Mouse (Mus musculus) neural tube, embryonic 11.5 days (tissue): ENCODE measurements around the gene Gm21976. TPM values are rescaled to one million over a fixed set of nuclear protein-coding genes. Genes with fewer than 3 reads are reported as not detected.

ENCODE experiments used
- ATAC-seq: fragments of 200-750 bp; cut with Nextera tagmentation; 2 replicates; pipeline ENCODE4 v1.8.0; 2017; ENCODE audit warnings: moderate number of reproducible peaks, mild to moderate bottlenecking, moderate TSS enrichment, moderate library complexity; ENCODE audit not compliant: insufficient read depth, low FRiP score, low TSS enrichment
- DNase-seq: peaks from one replicate; pipeline ENCODE4 v3.0.0-alpha.2; 2015; ENCODE audit warnings: low spot score
- H3K27ac ChIP-seq: fragments of 300-500 bp; sonication (generic); 2 replicates; pipeline ENCODE4 v1.5.1; 2014; ENCODE audit warnings: low read depth, mild to moderate bottlenecking, low read length
- H3K27me3 ChIP-seq: fragments of 300-500 bp; sonication (generic); 2 replicates; pipeline ENCODE4 v1.6.1; 2014; ENCODE audit warnings: mild to moderate bottlenecking, low read length, mixed read lengths; ENCODE audit not compliant: control insufficient read depth, insufficient read depth
- H3K36me3 ChIP-seq: fragments of 300-500 bp; sonication (generic); 2 replicates; pipeline ENCODE4 v1.6.1; 2014; ENCODE audit warnings: mild to moderate bottlenecking, low read length, moderate library complexity, mixed read lengths; ENCODE audit not compliant: control insufficient read depth, insufficient read depth
- H3K4me1 ChIP-seq: fragments of 300-500 bp; sonication (generic); 2 replicates; pipeline ENCODE4 v1.6.1; 2014; ENCODE audit warnings: low read length, mixed read lengths; ENCODE audit not compliant: control insufficient read depth, insufficient read depth
- H3K4me2 ChIP-seq: fragments of 300-500 bp; sonication (generic); 2 replicates; pipeline ENCODE4 v1.6.1; 2014; ENCODE audit warnings: low read depth, mild to moderate bottlenecking, moderate library complexity
- H3K4me3 ChIP-seq: fragments of 300-500 bp; sonication (generic); 2 replicates; pipeline ENCODE4 v1.5.1; 2014; ENCODE audit warnings: low read depth, low read length
- H3K9ac ChIP-seq: fragments of 300-500 bp; sonication (generic); 2 replicates; pipeline ENCODE4 v1.6.1; 2014; ENCODE audit warnings: mild to moderate bottlenecking, low read length
- H3K9me3 ChIP-seq: fragments of 300-500 bp; sonication (generic); 2 replicates; pipeline ENCODE4 v1.6.1; 2016; ENCODE audit warnings: low read length; ENCODE audit not compliant: control insufficient read depth
- WGBS: fragments of 180-500 bp; shearing (Covaris S2); extraction: QIAGEN DNeasy Blood & Tissue Kit; methylation state at CpG from one replicate; pipeline ENCODE4 v1.1.7; 2014; 5-methylcytosine and 5-hydroxymethylcytosine counted together
- polyA plus RNA-seq: library from polyadenylated mRNA; unstranded; fragments of >200 nt; fragmentation: Nextera tagmentation; extraction: Ambion mirVana; gene quantifications from 2 replicates; pipeline ENCODE4 v1.2.1, GENCODE M21; 2014

Gene Gm21976
- polyA plus RNA-seq, 1 experiment from 2014 or later, result not detected

GRCm38 (mm10) chr13:98306852-98307475, 27.3 kb downstream of the Gm21976 start:
- no peak overlapping the region for H3K9ac ChIP-seq
- H3K36me3 ChIP-seq, result peaks cover 4% of the 10 kb centered on the region
- no peak overlapping the region for H3K27ac ChIP-seq
- no peak overlapping the region for H3K4me2 ChIP-seq
- H3K4me1 ChIP-seq, result no peaks in the 10 kb centered on the region
- DNase-seq, result no peak
- no peaks in the 10 kb centered on the region for H3K27me3 ChIP-seq
- WGBS, result 58% methylated on average over 14 of the region's 14 CpGs
- H3K9me3 ChIP-seq, result no peaks in the 10 kb centered on the region
- H3K4me3 ChIP-seq, result no peak overlapping the region
- ATAC-seq, result no peak

GRCm38 (mm10) chr13:98308004-98308403, 28.3 kb downstream of the Gm21976 start:
- DNase-seq, result no peak
- Histone ChIP-seq H3K9me3 (no peaks in the 10 kb centered on the region), H3K27ac (no peak overlapping the region), H3K4me3 (no peak overlapping the region), H3K4me1 (no peaks in the 10 kb centered on the region), H3K27me3 (no peaks in the 10 kb centered on the region), H3K4me2 (no peak overlapping the region), H3K9ac (no peak overlapping the region), H3K36me3 (peaks cover 7% of the 10 kb centered on the region)
- WGBS, result 91% methylated on average over 5 of the region's 5 CpGs
- no peak for ATAC-seq

- Histone ChIP-seq H3K4me2 (no peak overlapping the region), H3K4me1 (no peaks in the 10 kb centered on the region), H3K27ac (no peak overlapping the region), H3K27me3 (no peaks in the 10 kb centered on the region), H3K9ac (no peak overlapping the region), H3K9me3 (no peaks in the 10 kb centered on the region), H3K36me3 (peaks cover 7% of the 10 kb centered on the region), H3K4me3 (no peak overlapping the region)
- no peak for ATAC-seq
- WGBS, result 83% methylated on average over 4 of the region's 4 CpGs
- DNase-seq, result no peak
These were observed 29.0 kb downstream of the Gm21976 start for GRCm38 (mm10) chr13:98308724-98309123.

GRCm38 (mm10) chr13:98311597-98311996, 31.9 kb downstream of the Gm21976 start:
- WGBS, result 94% methylated on average over 5 of the region's 5 CpGs
- DNase-seq, result no peak
- Histone ChIP-seq H3K4me2 (no peak overlapping the region), H3K4me1 (peaks cover 4% of the 10 kb centered on the region; the same call in 1 of the 2 replicates), H3K27me3 (no peaks in the 10 kb centered on the region), H3K27ac (no peak overlapping the region), H3K4me3 (no peak overlapping the region), H3K9ac (no peak overlapping the region), H3K36me3 (peaks cover 7% of the 10 kb centered on the region), H3K9me3 (no peaks in the 10 kb centered on the region)
- no peak for ATAC-seq

GRCm38 (mm10) chr13:98313631-98314030, 33.9 kb downstream of the Gm21976 start:
- Histone ChIP-seq H3K9me3 (no peaks in the 10 kb centered on the region), H3K4me1 (peaks cover 4% of the 10 kb centered on the region; the same call in 1 of the 2 replicates), H3K27ac (no peak overlapping the region), H3K27me3 (no peaks in the 10 kb centered on the region), H3K9ac (no peak overlapping the region), H3K36me3 (peaks cover 7% of the 10 kb centered on the region), H3K4me2 (no peak overlapping the region), H3K4me3 (no peak overlapping the region)
- ATAC-seq, result no peak
- no peak for DNase-seq
- WGBS, result 82% methylated on average over 7 of the region's 7 CpGs

- Histone ChIP-seq H3K9me3 (no peaks in the 10 kb centered on the region), H3K4me1 (peaks cover 4% of the 10 kb centered on the region; the same call in 1 of the 2 replicates), H3K27ac (no peak overlapping the region), H3K36me3 (peaks cover 7% of the 10 kb centered on the region), H3K27me3 (no peaks in the 10 kb centered on the region), H3K4me3 (no peak overlapping the region), H3K4me2 (peak overlapping the region; percentile 72; the same call in 1 of the 2 replicates), H3K9ac (no peak overlapping the region)
- WGBS, result 78% methylated on average over 4 of the region's 4 CpGs
- no peak for ATAC-seq
- no peak for DNase-seq
These were observed 35.4 kb downstream of the Gm21976 start for GRCm38 (mm10) chr13:98315124-98315523.

GRCm38 (mm10) chr13:98316140-98316479, 36.4 kb downstream of the Gm21976 start:
- ATAC-seq (no peak), DNase-seq (no peak)
- WGBS, result under 1% methylated on average over 17 of the region's 17 CpGs

GRCm38 (mm10) chr13:98316480-98317245, 37.0 kb downstream of the Gm21976 start, which contains the start of gene Btf3:
Gene Btf3 (minus strand): TSS chr13:98317006.
- Histone ChIP-seq H3K9me3 (no peaks in the 10 kb centered on the region), H3K36me3 (peaks cover 5% of the 10 kb centered on the region), H3K4me2 (peak within 1 kb of the TSS; percentile 72), H3K9ac (peak within 1 kb of the TSS; percentile 98), H3K4me3 (peak within 1 kb of the TSS; percentile 100), H3K27ac (peak within 1 kb of the TSS; percentile 84), H3K4me1 (peaks cover 4% of the 10 kb centered on the region; the same call in 1 of the 2 replicates), H3K27me3 (no peaks in the 10 kb centered on the region)
- DNase-seq (peak; percentile 96), ATAC-seq (peak; percentile 88)
- under 1% methylated on average over 86 of the region's 90 CpGs for WGBS

More at GRCm38 (mm10) chr13:98316140-98316479, 36.4 kb downstream of the Gm21976 start:
- H3K36me3 ChIP-seq, result peaks cover 7% of the 10 kb centered on the region
- peaks cover 4% of the 10 kb centered on the region; the same call in 1 of the 2 replicates for H3K4me1 ChIP-seq
- no peaks in the 10 kb centered on the region for H3K9me3 ChIP-seq
- H3K27ac ChIP-seq, result peak overlapping the region; percentile 84
- no peaks in the 10 kb centered on the region for H3K27me3 ChIP-seq
- H3K4me2 ChIP-seq, result peak overlapping the region; percentile 72
- peak overlapping the region; percentile 100 for H3K4me3 ChIP-seq
- H3K9ac ChIP-seq, result peak overlapping the region; percentile 98
